Mouse (Mus musculus) MEL (cell line): ENCODE measurements around the gene BC035044. TPM values are rescaled to one million over a fixed set of nuclear protein-coding genes. Genes with fewer than 3 reads are reported as not detected.
"Not testable (repeated sequence)": the region's sequence is repeated elsewhere in the genome, so short reads cannot be mapped to it uniquely, and the experiment has no call there.

Source experiments
- DNase-seq: peaks from one replicate; pipeline ENCODE4 v3.0.0; 2011; ENCODE audit warnings: low read depth, low spot score
- H3K27ac ChIP-seq: 2 replicates; pipeline ENCODE4 v1.5.1; 2012; ENCODE audit warnings: low read depth, mild to moderate bottlenecking, control low read depth, low read length, moderate library complexity; ENCODE audit not compliant: control insufficient read depth
- H3K27me3 ChIP-seq, 2 experiments: fragments of 150-350 bp in 1 of 2; sonication (generic) in 1 of 2; 2 replicates each; pipeline ENCODE4 v1.6.1; 2012; ENCODE audit warnings: low read length in 2 of 2, mild to moderate bottlenecking in 2 of 2, improper control_type of control experiment in 1 of 2, moderate library complexity in 1 of 2; ENCODE audit not compliant: insufficient read depth in 2 of 2, control insufficient read depth in 1 of 2
- H3K36me3 ChIP-seq, 2 experiments: 2 replicates each; pipeline ENCODE4 v1.6.1; 2012 to 2014; ENCODE audit warnings: low read length in 2 of 2, improper control_type of control experiment in 1 of 2, inconsistent platforms in 1 of 2, mild to moderate bottlenecking in 1 of 2; ENCODE audit not compliant: insufficient read depth in 2 of 2, control insufficient read depth in 1 of 2
- H3K4me1 ChIP-seq, 2 experiments: fragments of 150-350 bp in 1 of 2; sonication (generic) in 1 of 2; 2 replicates each; pipeline ENCODE4 v1.6.1; 2012; ENCODE audit warnings: low read length in 2 of 2, improper control_type of control experiment in 1 of 2, mild to moderate bottlenecking in 1 of 2; ENCODE audit not compliant: insufficient read depth in 2 of 2, control insufficient read depth in 1 of 2
- H3K4me3 ChIP-seq, 2 experiments: fragments of 150-350 bp in 1 of 2; sonication (generic) in 1 of 2; 2 replicates each; pipeline ENCODE4 v1.5.1; 2012; ENCODE audit warnings: low read depth in 2 of 2, low read length in 2 of 2, mild to moderate bottlenecking in 2 of 2, moderate library complexity in 2 of 2, control low read depth in 1 of 2, improper control_type of control experiment in 1 of 2; ENCODE audit not compliant: control insufficient read depth in 1 of 2, insufficient read depth in 1 of 2
- H3K79me2 ChIP-seq: 2 replicates; pipeline ENCODE4 v1.6.1; 2012; ENCODE audit warnings: mild to moderate bottlenecking, low read length, moderate library complexity; ENCODE audit not compliant: control insufficient read depth, poor library complexity, insufficient read depth
- H3K9ac ChIP-seq: 2 replicates; pipeline ENCODE4 v1.6.1; 2012; ENCODE audit warnings: low read depth, mild to moderate bottlenecking, control low read depth, low read length, moderate library complexity; ENCODE audit not compliant: control insufficient read depth, poor library complexity, severe bottlenecking
- H3K9me3 ChIP-seq: fragments of 150-350 bp; sonication (generic); replicated peaks from 2 replicates; pipeline ENCODE4 v1.6.1; 2012; ENCODE audit warnings: mild to moderate bottlenecking, low read length, improper control_type of control experiment, moderate library complexity; ENCODE audit not compliant: insufficient read depth
- CHD1 ChIP-seq: IDR thresholded peaks from 2 replicates; pipeline ENCODE4 v1.6.1; 2012; ENCODE audit warnings: low read depth, mild to moderate bottlenecking, inconsistent platforms, low read length, improper control_type of control experiment
- CHD2 ChIP-seq: IDR thresholded peaks from 2 replicates; pipeline ENCODE4 v1.6.1; 2011; ENCODE audit warnings: low read length, improper control_type of control experiment
- E2F4 ChIP-seq: IDR thresholded peaks from 2 replicates; pipeline ENCODE4 v1.6.1; 2011; ENCODE audit warnings: low read depth, low read length, improper control_type of control experiment, borderline replicate concordance
- HCFC1 ChIP-seq: IDR thresholded peaks from 2 replicates; pipeline ENCODE4 v1.6.1; 2012; ENCODE audit warnings: low read depth, mild to moderate bottlenecking, inconsistent platforms, low read length, improper control_type of control experiment, moderate library complexity
- JUND ChIP-seq: IDR thresholded peaks from 2 replicates; pipeline ENCODE4 v1.6.1; 2011; ENCODE audit warnings: low read depth, mild to moderate bottlenecking, improper control_type of control experiment, low read length
- KAT2A ChIP-seq: conservative IDR thresholded peaks from 2 replicates; pipeline ENCODE4 v1.6.1; 2012; ENCODE audit warnings: low read depth, low read length, improper control_type of control experiment, inconsistent platforms
- MAZ ChIP-seq: IDR thresholded peaks from 2 replicates; pipeline ENCODE4 v1.6.1; 2012; ENCODE audit warnings: low read depth, mild to moderate bottlenecking, inconsistent platforms, low read length, improper control_type of control experiment
- MYC ChIP-seq: IDR thresholded peaks from 2 replicates; pipeline ENCODE4 v1.6.1; 2011; ENCODE audit warnings: low read depth, mild to moderate bottlenecking, low read length, improper control_type of control experiment, moderate library complexity
- NELFE ChIP-seq: IDR thresholded peaks from 2 replicates; pipeline ENCODE4 v1.6.1; 2011; ENCODE audit warnings: low read depth, low read length, improper control_type of control experiment
- POLR2AphosphoS2 ChIP-seq: IDR thresholded peaks from 2 replicates; pipeline ENCODE4 v1.6.1; 2011; ENCODE audit warnings: low read length, improper control_type of control experiment
- RAD21 ChIP-seq: IDR thresholded peaks from 2 replicates; pipeline ENCODE4 v1.6.1; 2011; ENCODE audit warnings: mild to moderate bottlenecking, low read depth, low read length, improper control_type of control experiment
- RCOR1 ChIP-seq: IDR thresholded peaks from 2 replicates; pipeline ENCODE4 v1.6.1; 2012; ENCODE audit warnings: low read depth, mild to moderate bottlenecking, inconsistent platforms, low read length, improper control_type of control experiment
- SIN3A ChIP-seq: IDR thresholded peaks from 2 replicates; pipeline ENCODE4 v1.6.1; 2012; ENCODE audit warnings: low read length, improper control_type of control experiment, inconsistent platforms
- SMC3 ChIP-seq: IDR thresholded peaks from 2 replicates; pipeline ENCODE4 v1.6.1; 2011; ENCODE audit warnings: low read depth, low read length, improper control_type of control experiment
- TCF12 ChIP-seq: IDR thresholded peaks from 2 replicates; pipeline ENCODE4 v1.6.1; 2014; ENCODE audit warnings: low read depth, mild to moderate bottlenecking, inconsistent platforms, low read length, improper control_type of control experiment, moderate library complexity
- ZKSCAN1 ChIP-seq: IDR thresholded peaks from 2 replicates; pipeline ENCODE4 v1.6.1; 2012; ENCODE audit warnings: low read depth, mild to moderate bottlenecking, inconsistent platforms, low read length, improper control_type of control experiment, moderate library complexity
- ZMIZ1 ChIP-seq: IDR thresholded peaks from 2 replicates; pipeline ENCODE4 v1.6.1; 2012; ENCODE audit warnings: low read depth, mild to moderate bottlenecking, inconsistent platforms, low read length, improper control_type of control experiment, moderate library complexity
- ZNF384 ChIP-seq: IDR thresholded peaks from 2 replicates; pipeline ENCODE4 v1.6.1; 2012; ENCODE audit warnings: low read depth, mild to moderate bottlenecking, inconsistent platforms, low read length, improper control_type of control experiment
- polyA plus RNA-seq, 2 experiments: library from polyadenylated mRNA; stranded (reverse) in 1 of 2; unstranded in 1 of 2; fragments of >175 nt in 1 of 2; fragments of >200 nt in 1 of 2; gene quantifications; 2 replicates each; pipeline versions ENCODE4 v1.2.1 to v1.2.4; 2012; ENCODE audit warnings: low replicate concordance in 2 of 2, low read depth in 1 of 2; ENCODE audit not compliant: insufficient read length in 2 of 2, insufficient read depth in 1 of 2, missing spikeins in 1 of 2
- total RNA-seq: library from RNA; depleted of rRNA; stranded (reverse); fragments of 300-350 nt; gene quantifications from 2 replicates; pipeline ENCODE4 v1.2.3, GENCODE M21; 2012

Gene BC035044
- total and polyA plus RNA-seq, 3 experiments = not detected

- Histone ChIP-seq H3K79me2 (no peaks in the 10 kb centered on the region), H3K9ac (no peak overlapping the region), H3K4me1 (no peaks in the 10 kb centered on the region), H3K27ac (no peak overlapping the region), H3K9me3 (no peaks in the 10 kb centered on the region), H3K36me3 (no peaks in the 10 kb centered on the region)
- DNase-seq = peak; percentile 21
- no peak for TF ChIP-seq TCF12
- TF ChIP-seq SIN3A = no peak
- TF ChIP-seq CHD2 = no peak
- no peak for TF ChIP-seq ZKSCAN1
- TF ChIP-seq POLR2AphosphoS2 = no peak
- TF ChIP-seq MYC = no peak
- no peak for TF ChIP-seq KAT2A
- no peak for TF ChIP-seq RCOR1
- TF ChIP-seq CHD1 = no peak
- no peak for TF ChIP-seq MAZ
- no peak for TF ChIP-seq NELFE
- no peak for TF ChIP-seq SMC3
- no peak for TF ChIP-seq ZNF384
- TF ChIP-seq ZMIZ1 = no peak
- TF ChIP-seq JUND = no peak
- no peak for TF ChIP-seq RAD21
- TF ChIP-seq HCFC1 = no peak
- no peak for TF ChIP-seq E2F4
- TF ChIP-seq, all 39 proteins: peak for 0
- Histone ChIP-seq H3K4me3 (no peak overlapping the region), H3K27me3 (no peaks in the 10 kb centered on the region)
Observed at GRCm38 (mm10) chr6:128913598-128914254, 22.8 kb upstream of the BC035044 start.

DNA sequence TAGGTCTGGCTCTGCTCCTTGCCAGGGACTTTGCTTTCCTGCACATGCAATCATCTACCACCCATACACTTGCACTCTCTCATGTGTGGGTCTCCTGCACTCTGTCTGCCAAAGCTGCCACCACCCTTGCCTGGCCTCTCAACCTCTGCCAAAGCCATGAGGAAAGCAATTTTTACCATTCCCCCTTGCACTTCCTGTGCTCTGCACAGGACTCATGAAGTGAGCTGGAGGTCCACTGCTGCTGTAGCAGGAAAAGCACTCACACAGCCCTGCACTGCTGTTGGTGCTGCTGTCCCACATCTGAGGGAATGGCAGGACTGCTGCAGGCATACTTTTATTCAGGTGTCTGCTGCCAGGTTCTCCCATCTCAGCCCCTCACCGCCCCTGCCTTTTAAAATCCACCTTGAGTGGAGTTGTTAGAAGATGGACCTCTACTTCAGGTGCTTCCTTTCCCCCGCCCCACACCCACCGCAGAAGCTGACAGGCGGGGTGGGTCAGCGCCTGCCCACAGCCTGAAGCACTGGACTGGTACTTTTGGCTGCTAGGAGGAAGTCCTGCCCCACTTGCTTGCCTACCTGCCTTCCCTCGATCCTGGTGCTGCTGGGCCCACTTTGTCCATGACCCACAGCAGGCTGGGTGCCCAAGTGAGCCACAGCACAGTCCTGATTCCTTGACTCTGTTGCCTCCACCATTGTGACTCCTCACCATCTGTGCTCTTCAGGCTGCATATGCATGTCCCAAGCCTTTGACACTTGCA is 10.0 kb upstream of the BC035044 start:
- H3K4me1 ChIP-seq, H3K27me3 ChIP-seq, H3K36me3 ChIP-seq, H3K9ac ChIP-seq, DNase-seq, H3K27ac ChIP-seq, H3K79me2 ChIP-seq, H3K4me3 ChIP-seq, H3K9me3 ChIP-seq: not testable (repeated sequence)
